Mouse (Mus musculus) T-helper 2 cell (primary cell): ENCODE measurements around the gene Sema3g.

Experiments
- in situ Hi-C: fragments of 300-600 bp; cut with MboI, MseI; formaldehyde crosslinking; loops from one replicate; pipeline ENCODE4 v1.15.1; 2025; ENCODE audit warnings: high pct_unique_total_duplicates

Sema3g gene

GRCm38 (mm10) chr14:31217666-31218065, at the start of gene Sema3g:
TSS of gene Sema3g (plus strand) at chr14:31217860.
- in situ Hi-C loops, result no loop called here

- in situ Hi-C loops, result no loop called here
These were observed 49.2 kb upstream of the Sema3g start, which contains the start of gene Stab1 for GRCm38 (mm10) chr14:31168425-31168824. TSS of gene Stab1 (minus strand) at chr14:31168641.

GRCm38 (mm10) chr14:31169508-31169907, 48.2 kb upstream of the Sema3g start:
- in situ Hi-C loops, result no loop called here

- in situ Hi-C loops, result loop anchor here (10.0 kb wide), 1 partner anchor 96 kb away; no protein-coding TSS in a partner anchor
These were observed 46.7 kb upstream of the Sema3g start for GRCm38 (mm10) chr14:31170963-31171362.

- in situ Hi-C loops, result loop anchor here (10.0 kb wide), 1 partner anchor 97 kb away; no protein-coding TSS in a partner anchor
These were observed 46.3 kb upstream of the Sema3g start for GRCm38 (mm10) chr14:31171386-31171785.

- in situ Hi-C loops, result loop anchor here (10.0 kb wide), 1 partner anchor 97 kb away; no protein-coding TSS in a partner anchor
These were observed 45.8 kb upstream of the Sema3g start for GRCm38 (mm10) chr14:31171821-31172220.

GRCm38 (mm10) chr14:31172781-31173455, 44.7 kb upstream of the Sema3g start:
- in situ Hi-C loops, result loop anchor here (10.0 kb wide), 1 partner anchor 98 kb away; no protein-coding TSS in a partner anchor

GRCm38 (mm10) chr14:31173537-31173936, 44.1 kb upstream of the Sema3g start:
- in situ Hi-C loops, result loop anchor here (10.0 kb wide), 1 partner anchor 99 kb away; no protein-coding TSS in a partner anchor

GRCm38 (mm10) chr14:31177287-31177686, 40.4 kb upstream of the Sema3g start:
- in situ Hi-C loops, result loop anchor here (10.0 kb wide), 1 partner anchor 102 kb away; no protein-coding TSS in a partner anchor

- in situ Hi-C loops, result loop anchor here (10.0 kb wide), 1 partner anchor 103 kb away; no protein-coding TSS in a partner anchor
These were observed 39.9 kb upstream of the Sema3g start for GRCm38 (mm10) chr14:31177715-31178114.

- in situ Hi-C loops, result loop anchor here (10.0 kb wide), 1 partner anchor 105 kb away; no protein-coding TSS in a partner anchor
These were observed 37.8 kb upstream of the Sema3g start for GRCm38 (mm10) chr14:31179677-31180365.

GRCm38 (mm10) chr14:31181512-31181911, 36.1 kb upstream of the Sema3g start:
- in situ Hi-C loops, result no loop called here

GRCm38 (mm10) chr14:31182786-31183290, 34.8 kb upstream of the Sema3g start:
- in situ Hi-C loops, result no loop called here

- in situ Hi-C loops, result no loop called here
These were observed 34.1 kb upstream of the Sema3g start for GRCm38 (mm10) chr14:31183541-31183940.

GRCm38 (mm10) chr14:31184195-31184594, 33.5 kb upstream of the Sema3g start:
- in situ Hi-C loops, result no loop called here

GRCm38 (mm10) chr14:31186656-31187055, 31.0 kb upstream of the Sema3g start:
- in situ Hi-C loops, result no loop called here

- in situ Hi-C loops, result no loop called here
These were observed 28.9 kb upstream of the Sema3g start for GRCm38 (mm10) chr14:31188771-31189181.

GRCm38 (mm10) chr14:31189348-31189747, 28.3 kb upstream of the Sema3g start:
- in situ Hi-C loops, result no loop called here

GRCm38 (mm10) chr14:31191936-31192335, 25.7 kb upstream of the Sema3g start:
- in situ Hi-C loops, result loop anchor here (5.0 kb wide), 1 partner anchor 90 kb away; no protein-coding TSS in a partner anchor

- in situ Hi-C loops, result loop anchor here (5.0 kb wide), 1 partner anchor 91 kb away; no protein-coding TSS in a partner anchor
These were observed 23.9 kb upstream of the Sema3g start for GRCm38 (mm10) chr14:31193791-31194190.

- in situ Hi-C loops, result loop anchor here (5.0 kb wide), 1 partner anchor 92 kb away; no protein-coding TSS in a partner anchor
These were observed 23.2 kb upstream of the Sema3g start for GRCm38 (mm10) chr14:31194441-31194840.
